Mouse (Mus musculus) stomach, postnatal 0 days (tissue): ENCODE measurements at regions not wholly inside any gene's neighbourhood (a gene's known extent, or its start where the extent isn't known, plus 50 kb on each side); places are given as distances from the start of the nearest gene placed in this dataset.

Experiments used
- CTCF ChIP-seq: IDR thresholded peaks from 2 replicates; pipeline ENCODE4 v1.5.1; 2016; ENCODE audit warnings: antibody characterized with exemption, low read depth, mild to moderate bottlenecking, moderate library complexity
- EP300 ChIP-seq: optimal IDR thresholded peaks from 2 replicates; pipeline ENCODE3; 2016; ENCODE audit warnings: antibody characterized with exemption

GRCm38 (mm10) chr6:117255399-117256098 is 87.2 kb downstream of the Cxcl12 start:
- no peak for TF ChIP-seq EP300
- no peak for TF ChIP-seq CTCF
